Mouse (Mus musculus) brain, adult 2 months (tissue): ENCODE data around the gene Adamts13.

Experiments
- DNase-seq: peaks from one replicate; pipeline ENCODE4 v3.0.0; 2011; ENCODE audit warnings: low read depth, low spot score

Adamts13 gene

GRCm38 (mm10) chr2:26973116-26973515, at the start of gene Adamts13:
TSS of gene Adamts13 (plus strand) at chr2:26973416.
- no peak for DNase-seq

- DNase-seq, result no peak
Measured at GRCm38 (mm10) chr2:26927745-26928476, 45.3 kb upstream of the Adamts13 start.

- DNase-seq, result peak; percentile 91
Measured at GRCm38 (mm10) chr2:26930390-26930789, 42.8 kb upstream of the Adamts13 start.

GRCm38 (mm10) chr2:26932473-26933303, 40.5 kb upstream of the Adamts13 start:
- DNase-seq, result peak; percentile 39

DNA sequence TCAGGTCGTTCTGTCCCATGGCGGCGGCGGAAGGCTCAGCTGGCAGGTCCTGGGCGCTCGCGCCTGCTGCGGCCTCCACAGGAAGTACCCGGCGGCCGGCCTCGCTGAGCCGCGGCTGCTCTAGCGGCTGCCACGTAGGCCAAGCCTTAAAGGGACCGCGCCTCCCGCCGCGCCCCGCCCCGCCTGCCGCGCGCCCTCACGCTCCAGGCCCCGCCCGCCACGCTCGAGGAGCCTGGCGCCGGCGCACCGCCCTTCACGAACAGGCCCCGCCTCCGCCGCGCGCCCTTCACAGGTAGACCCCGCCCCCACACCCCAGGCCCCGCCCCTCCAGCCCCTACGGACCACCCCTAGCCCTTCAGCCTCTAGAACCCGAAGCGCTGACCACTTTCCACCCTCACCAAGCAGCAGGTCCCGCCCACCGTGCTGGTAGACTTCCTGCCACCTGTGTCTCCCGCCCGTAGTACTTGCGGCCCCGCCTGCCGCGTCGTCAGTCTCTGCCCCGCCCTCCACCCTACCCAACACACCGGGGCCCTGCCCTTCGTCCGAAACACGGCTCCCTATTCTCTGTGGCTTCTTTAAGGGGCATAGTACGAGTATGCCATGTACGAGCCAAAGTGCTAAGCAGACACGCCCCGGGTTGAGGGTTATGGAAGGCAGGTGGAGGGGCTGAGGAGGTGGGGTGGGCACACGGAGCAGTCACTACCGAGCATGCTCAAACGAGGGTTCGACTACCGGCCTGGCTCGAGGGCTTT, 39.7 kb upstream of the Adamts13 start, which contains the start of the genes Surf4 and Stkld1:
Surf4 (minus strand) TSS at position 625 of the 752 bp plus-strand sequence.
Stkld1 (plus strand) TSS at position 744 of the 752 bp plus-strand sequence.
- peak; percentile 96 for DNase-seq

DNA sequence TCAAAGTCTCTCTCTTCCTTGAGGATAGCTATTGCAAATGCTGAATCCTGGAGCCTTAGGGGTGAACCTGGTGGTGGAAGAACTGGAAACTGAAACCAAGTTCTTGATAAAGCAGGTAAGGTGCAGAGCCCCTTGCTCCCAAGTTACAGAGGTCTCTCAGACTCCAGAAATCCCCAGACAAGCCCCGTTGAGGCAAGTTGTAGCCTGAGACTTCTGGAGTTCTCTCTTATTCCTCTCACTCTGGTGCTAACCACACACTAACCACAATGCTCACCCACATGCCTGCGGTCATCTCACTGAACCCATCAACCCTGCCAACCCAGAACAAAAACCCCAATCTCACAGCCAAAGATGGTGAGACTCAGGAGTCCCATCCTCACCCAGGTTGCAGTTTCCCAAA, 37.9 kb upstream of the Adamts13 start:
- no peak for DNase-seq

GRCm38 (mm10) chr2:26936425-26936824, 36.8 kb upstream of the Adamts13 start:
- no peak for DNase-seq

DNA sequence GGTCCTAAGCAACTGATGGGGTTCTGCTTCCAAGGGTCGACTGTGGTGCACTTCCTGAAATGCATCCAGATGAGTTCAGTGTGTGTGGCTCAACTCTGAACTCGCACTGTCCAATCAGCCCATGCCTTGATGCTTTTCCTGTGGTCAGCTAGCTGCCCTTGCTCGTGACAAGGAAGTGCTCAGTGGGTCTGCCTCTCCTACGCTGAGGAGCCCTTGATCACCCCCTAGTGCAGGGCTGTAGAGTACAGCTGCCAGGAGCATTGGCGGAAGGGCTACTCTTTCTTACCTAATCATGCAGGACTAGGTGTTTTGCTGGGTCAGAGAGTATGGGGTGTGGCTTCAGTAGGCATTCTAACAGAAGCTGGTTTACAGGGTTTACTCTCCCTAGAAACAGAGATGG, 31.7 kb upstream of the Adamts13 start:
- DNase-seq, result no peak

DNA sequence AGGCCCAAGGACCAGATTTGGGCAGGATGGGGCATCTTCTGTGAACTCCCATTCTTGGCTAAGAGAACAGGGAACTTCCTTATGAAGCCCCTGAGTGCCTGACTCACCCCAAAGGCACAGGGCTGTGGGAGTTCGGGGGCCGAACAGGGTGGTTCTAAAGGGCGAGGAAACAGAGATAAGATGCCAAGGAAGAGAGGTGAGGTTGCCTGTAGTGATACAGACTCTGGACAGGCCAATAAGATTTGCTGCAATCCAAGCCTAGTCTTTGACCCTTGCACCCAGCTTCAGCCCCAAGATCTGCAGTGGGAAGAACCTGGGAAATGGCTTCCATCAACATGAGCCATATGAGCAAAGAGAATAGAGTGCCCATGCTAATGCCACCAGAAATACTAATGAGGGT, 30.0 kb upstream of the Adamts13 start:
- DNase-seq, result no peak

GRCm38 (mm10) chr2:26950411-26950810, 22.8 kb upstream of the Adamts13 start:
- peak; percentile 54 for DNase-seq

GRCm38 (mm10) chr2:26951346-26951905, 21.8 kb upstream of the Adamts13 start:
- peak; percentile 34 for DNase-seq

DNA sequence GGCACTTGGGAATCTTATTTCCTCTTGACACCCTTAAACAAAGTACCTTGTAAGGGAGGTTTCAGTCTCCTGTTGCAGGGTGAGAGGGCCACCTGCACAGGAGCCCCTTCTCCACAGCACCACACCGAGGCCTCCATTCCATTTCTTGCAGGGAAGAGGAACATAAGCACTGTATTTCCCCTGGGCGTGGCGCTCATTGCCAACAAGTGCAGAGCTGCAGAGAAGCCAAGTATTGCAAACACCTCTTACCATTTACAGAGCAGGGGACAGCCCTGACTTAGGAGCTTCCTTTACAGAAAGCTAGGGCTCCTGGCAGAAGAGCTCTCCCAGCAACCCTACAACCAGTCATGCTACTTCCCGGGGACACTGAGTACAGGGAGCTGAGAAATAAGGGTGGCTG, 21.0 kb upstream of the Adamts13 start:
- no peak for DNase-seq

GRCm38 (mm10) chr2:26952866-26953265, 20.4 kb upstream of the Adamts13 start:
- DNase-seq, result peak; percentile 59

DNA sequence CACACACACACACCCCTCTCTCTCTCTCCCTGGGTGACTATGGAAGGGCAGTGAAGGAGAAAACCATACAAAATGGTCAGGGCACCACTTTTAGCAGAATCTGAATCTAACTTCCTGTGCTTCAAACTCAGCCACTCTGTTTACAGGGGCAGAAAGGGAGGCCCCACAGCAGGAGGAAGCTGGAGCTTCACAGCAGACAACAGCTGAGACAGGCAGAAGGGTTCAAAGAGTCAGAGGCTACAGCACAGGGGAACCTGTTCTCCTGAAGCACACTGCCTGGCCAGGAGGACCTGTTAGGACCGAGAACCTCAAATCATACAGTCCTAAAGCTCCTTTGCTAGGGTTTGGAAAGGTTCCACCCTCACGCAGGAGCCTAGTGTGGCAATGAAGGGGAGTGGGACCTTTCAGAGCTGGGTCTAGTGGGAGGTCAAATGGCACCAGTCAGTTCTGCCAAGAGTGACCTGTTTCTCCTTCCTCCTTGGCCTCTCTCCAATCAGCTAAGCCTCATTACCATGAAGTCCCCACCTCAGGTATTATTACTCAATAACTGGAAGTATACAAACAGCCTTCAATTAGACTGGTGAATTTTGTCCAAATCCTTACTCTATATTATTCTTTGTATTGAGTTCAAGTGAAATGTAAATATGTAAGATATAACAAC, 18.4 kb upstream of the Adamts13 start:
- DNase-seq, result no peak

- DNase-seq, result no peak
Measured at GRCm38 (mm10) chr2:26956811-26957487, 16.3 kb upstream of the Adamts13 start.

DNA sequence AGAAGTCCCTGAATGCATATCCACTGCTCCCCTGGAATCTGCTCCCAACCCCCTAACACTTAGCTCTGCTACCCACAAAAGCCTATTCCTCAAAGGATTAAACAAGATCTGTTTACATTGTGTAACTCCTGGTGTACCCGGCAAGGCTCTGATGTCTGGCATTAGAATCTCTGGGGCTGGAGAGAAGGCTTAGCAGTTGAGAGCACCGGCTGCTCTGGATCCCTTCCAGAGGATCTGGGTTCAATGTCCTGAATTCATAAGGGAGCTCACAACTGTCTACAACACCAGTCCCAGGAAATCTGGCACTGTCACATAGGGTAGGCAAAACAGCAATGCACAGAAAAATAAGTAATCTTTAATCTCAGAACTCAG, 15.7 kb upstream of the Adamts13 start:
- no peak for DNase-seq

- DNase-seq, result peak; percentile 35
Measured at GRCm38 (mm10) chr2:26960756-26961155, 12.5 kb upstream of the Adamts13 start.

GRCm38 (mm10) chr2:26963923-26964723, 9.1 kb upstream of the Adamts13 start, which contains the start of gene Rexo4:
TSS of gene Rexo4 (minus strand) at chr2:26964386.
- peak; percentile 99 for DNase-seq

DNA sequence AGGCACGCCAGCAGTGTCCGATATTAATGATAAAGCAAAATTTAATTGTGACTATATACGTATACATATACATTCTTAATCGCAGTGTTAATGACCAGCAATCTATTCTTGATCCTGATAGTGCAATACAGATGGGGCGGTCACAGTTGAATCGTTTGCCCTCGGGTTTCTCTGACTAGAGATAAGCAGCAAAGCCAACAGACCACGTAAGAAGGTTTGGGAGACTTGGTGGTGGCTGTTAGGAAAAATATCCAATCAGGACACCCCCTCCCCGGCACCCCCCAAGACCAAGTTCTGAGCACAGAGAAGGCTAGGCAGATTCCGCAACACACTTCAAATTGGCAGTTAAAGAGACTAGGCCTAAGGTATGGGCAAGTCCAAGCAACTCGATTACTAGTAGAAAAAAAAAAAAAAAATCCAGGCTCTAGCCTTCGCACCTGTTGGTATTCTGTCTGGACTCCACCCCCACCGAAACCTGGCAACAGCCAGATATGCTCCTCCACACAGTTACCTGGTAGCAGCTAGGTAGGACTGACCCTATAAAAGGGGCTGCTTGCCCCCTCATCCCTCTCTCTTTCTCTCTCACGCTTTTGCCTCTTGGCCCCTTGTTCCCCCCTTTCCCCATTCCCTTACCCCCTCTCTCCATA, 8.4 kb upstream of the Adamts13 start:
- no peak for DNase-seq
